Mouse (Mus musculus) midbrain, embryonic 11.5 days (tissue): ENCODE data around the gene Rerg. TPM values are rescaled to one million over a fixed set of nuclear protein-coding genes. Genes with fewer than 3 reads are reported as not detected.

Experiments
- ATAC-seq: fragments of 200-750 bp; cut with Nextera tagmentation; 2 replicates; pipeline ENCODE4 v1.8.0; 2017; ENCODE audit warnings: moderate TSS enrichment, moderate library complexity; ENCODE audit not compliant: low FRiP score
- DNase-seq: peaks from one replicate; pipeline ENCODE4 v3.0.0; 2015; ENCODE audit warnings: low spot score; ENCODE audit errors: missing footprints
- H3K27ac ChIP-seq: fragments of 300-500 bp; sonication (generic); 2 replicates; pipeline ENCODE4 v1.5.1; 2014; ENCODE audit warnings: low read depth, low read length
- H3K27me3 ChIP-seq: fragments of 300-500 bp; sonication (generic); 2 replicates; pipeline ENCODE4 v1.6.1; 2014; ENCODE audit warnings: mild to moderate bottlenecking, low read length, moderate library complexity, mixed read lengths; ENCODE audit not compliant: control insufficient read depth, insufficient read depth
- H3K36me3 ChIP-seq: fragments of 300-500 bp; sonication (generic); 2 replicates; pipeline ENCODE4 v1.6.1; 2014; ENCODE audit warnings: mild to moderate bottlenecking, low read length, moderate library complexity, mixed read lengths; ENCODE audit not compliant: control insufficient read depth, insufficient read depth
- H3K4me1 ChIP-seq: fragments of 300-500 bp; sonication (generic); 2 replicates; pipeline ENCODE4 v1.6.1; 2014; ENCODE audit warnings: low read length; ENCODE audit not compliant: control insufficient read depth, insufficient read depth
- H3K4me2 ChIP-seq: fragments of 300-500 bp; sonication (generic); 2 replicates; pipeline ENCODE4 v1.6.1; 2014; ENCODE audit warnings: mild to moderate bottlenecking, moderate library complexity
- H3K4me3 ChIP-seq: fragments of 300-500 bp; sonication (generic); 2 replicates; pipeline ENCODE4 v1.5.1; 2014; ENCODE audit warnings: low read depth, low read length
- H3K9ac ChIP-seq: fragments of 300-500 bp; sonication (generic); 2 replicates; pipeline ENCODE4 v1.6.1; 2014; ENCODE audit warnings: low read length
- H3K9me3 ChIP-seq: fragments of 300-500 bp; sonication (generic); 2 replicates; pipeline ENCODE4 v1.6.1; 2016; ENCODE audit warnings: low read length; ENCODE audit not compliant: control insufficient read depth
- WGBS: fragments of 180-500 bp; shearing (Covaris S2); extraction: QIAGEN DNeasy Blood & Tissue Kit; methylation state at CpG from one replicate; pipeline ENCODE4 v1.1.7; 2014; 5-methylcytosine and 5-hydroxymethylcytosine counted together
- polyA plus RNA-seq: library from polyadenylated mRNA; unstranded; fragments of >200 nt; fragmentation: Nextera tagmentation; extraction: Ambion mirVana; gene quantifications from 2 replicates; pipeline ENCODE4 v1.2.1, GENCODE M21; 2014

Rerg gene
- polyA plus RNA-seq, 1 experiment from 2014 or later = 1.00 TPM

DNA sequence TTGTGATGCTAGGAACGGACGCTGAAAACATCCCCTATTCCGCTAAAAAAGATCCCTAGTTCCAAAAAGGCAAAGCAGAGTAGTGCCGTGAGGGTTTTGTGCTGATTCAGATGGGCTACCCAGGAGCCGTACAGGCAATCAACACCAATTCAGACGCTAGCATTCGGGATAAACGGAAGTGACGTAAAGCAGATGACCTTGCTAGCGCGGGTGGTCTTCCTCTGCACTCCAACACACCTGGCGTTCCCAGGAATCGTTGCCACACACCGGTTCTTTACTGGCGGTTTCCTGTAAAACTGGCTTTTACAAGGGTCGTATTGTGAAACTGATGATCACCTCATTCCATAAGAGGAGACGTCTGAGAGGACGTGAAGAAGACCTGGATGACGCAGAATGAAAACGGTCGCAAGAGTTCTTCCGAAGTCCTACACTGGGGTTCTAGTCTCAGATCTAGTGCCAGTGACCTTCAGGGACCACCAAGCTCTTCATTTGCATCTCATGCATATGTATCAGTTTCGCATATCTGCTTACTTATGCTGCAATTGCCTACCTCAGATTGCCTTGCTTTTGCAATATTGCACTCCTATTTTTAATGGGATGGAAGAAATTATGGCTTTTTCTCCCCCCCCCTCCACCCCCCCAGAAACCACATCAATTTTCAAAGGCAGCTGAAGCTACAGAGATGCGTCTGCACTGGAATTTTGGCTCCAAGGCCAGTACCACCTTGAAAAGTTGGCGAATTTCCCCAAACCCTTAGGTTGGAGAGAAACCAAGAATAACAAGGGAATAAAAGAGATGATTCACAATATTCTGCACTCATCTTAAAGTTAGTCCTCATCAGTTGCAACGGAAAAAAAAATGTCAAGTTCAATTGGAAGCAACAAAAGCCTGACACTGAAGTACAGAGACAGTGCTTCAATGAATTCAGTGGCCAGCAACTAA is 14.8 kb downstream of the Rerg start:
- Histone ChIP-seq H3K4me1 (no peaks in the 10 kb centered on the region), H3K9ac (no peak overlapping the region), H3K4me2 (no peak overlapping the region), H3K27me3 (no peaks in the 10 kb centered on the region), H3K27ac (no peak overlapping the region), H3K9me3 (no peaks in the 10 kb centered on the region), H3K36me3 (no peaks in the 10 kb centered on the region), H3K4me3 (no peak overlapping the region)
- WGBS = 69% methylated on average over 26 of the region's 26 CpGs
- DNase-seq (no peak), ATAC-seq (no peak)

GRCm38 (mm10) chr6:137153021-137153420 is 17.3 kb downstream of the Rerg start:
- DNase-seq (no peak), ATAC-seq (no peak)
- 86% methylated on average over 14 of the region's 14 CpGs for WGBS
- Histone ChIP-seq H3K4me2 (no peak overlapping the region), H3K4me3 (no peak overlapping the region), H3K27me3 (no peaks in the 10 kb centered on the region), H3K9ac (no peak overlapping the region), H3K4me1 (no peaks in the 10 kb centered on the region), H3K36me3 (no peaks in the 10 kb centered on the region), H3K27ac (no peak overlapping the region), H3K9me3 (no peaks in the 10 kb centered on the region)

DNA sequence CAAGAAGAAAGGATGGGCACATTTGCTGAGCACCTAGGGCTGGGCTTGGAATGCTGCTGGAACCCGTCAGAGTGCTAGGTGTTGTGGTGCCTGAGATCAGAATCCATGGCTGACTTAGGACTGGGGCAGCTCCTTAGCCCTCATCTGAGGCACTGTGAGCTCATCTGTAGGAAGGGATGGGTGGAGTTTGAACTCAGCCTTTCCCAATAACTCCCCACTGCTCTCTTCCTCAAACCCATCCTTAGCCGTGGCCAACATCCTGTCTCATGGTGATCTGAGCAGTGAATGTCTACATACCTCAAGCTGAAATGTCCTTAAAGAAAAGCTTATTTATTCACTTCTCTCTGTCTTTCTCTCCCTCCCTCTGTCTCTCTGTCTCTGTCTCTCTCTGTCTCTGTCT is 19.3 kb downstream of the Rerg start:
- no peak for ATAC-seq
- WGBS = 88% methylated on average over 2 of the region's 2 CpGs
- no peak overlapping the region for H3K9ac ChIP-seq
- H3K36me3 ChIP-seq = no peaks in the 10 kb centered on the region
- H3K4me1 ChIP-seq = no peaks in the 10 kb centered on the region
- H3K4me2 ChIP-seq = no peak overlapping the region
- no peak for DNase-seq
- H3K27me3 ChIP-seq = no peaks in the 10 kb centered on the region
- H3K9me3 ChIP-seq = no peaks in the 10 kb centered on the region
- no peak overlapping the region for H3K27ac ChIP-seq
- no peak overlapping the region for H3K4me3 ChIP-seq

- Histone ChIP-seq H3K27ac (no peak overlapping the region), H3K4me3 (no peak overlapping the region), H3K36me3 (no peaks in the 10 kb centered on the region), H3K4me1 (no peaks in the 10 kb centered on the region), H3K27me3 (no peaks in the 10 kb centered on the region), H3K4me2 (no peak overlapping the region), H3K9ac (no peak overlapping the region), H3K9me3 (no peaks in the 10 kb centered on the region)
- DNase-seq (no peak), ATAC-seq (no peak)
- WGBS = 89% methylated on average over 4 of the region's 4 CpGs
Measured at GRCm38 (mm10) chr6:137149833-137150232, 20.5 kb downstream of the Rerg start.

GRCm38 (mm10) chr6:137146910-137147309 is 23.4 kb downstream of the Rerg start:
- DNase-seq (no peak), ATAC-seq (no peak)
- no peaks in the 10 kb centered on the region for H3K27me3 ChIP-seq
- H3K27ac ChIP-seq = no peak overlapping the region
- H3K9me3 ChIP-seq = no peaks in the 10 kb centered on the region
- H3K4me2 ChIP-seq = no peak overlapping the region
- WGBS = 96% methylated on average over 2 of the region's 2 CpGs
- peaks cover 4% of the 10 kb centered on the region; the same call in 1 of the 2 replicates for H3K4me1 ChIP-seq
- H3K4me3 ChIP-seq = no peak overlapping the region
- H3K36me3 ChIP-seq = no peaks in the 10 kb centered on the region
- H3K9ac ChIP-seq = no peak overlapping the region

GRCm38 (mm10) chr6:137145611-137146010 is 24.7 kb downstream of the Rerg start:
- Histone ChIP-seq H3K4me3 (no peak overlapping the region), H3K27me3 (no peaks in the 10 kb centered on the region), H3K27ac (no peak overlapping the region), H3K4me1 (peaks cover 4% of the 10 kb centered on the region; the same call in 1 of the 2 replicates), H3K9ac (no peak overlapping the region), H3K9me3 (no peaks in the 10 kb centered on the region), H3K4me2 (no peak overlapping the region), H3K36me3 (no peaks in the 10 kb centered on the region)
- WGBS = 92% methylated on average over 11 of the region's 11 CpGs
- DNase-seq (no peak), ATAC-seq (no peak)

GRCm38 (mm10) chr6:137144958-137145535 is 25.2 kb downstream of the Rerg start:
- Histone ChIP-seq H3K27ac (no peak overlapping the region), H3K36me3 (no peaks in the 10 kb centered on the region), H3K4me1 (peaks cover 4% of the 10 kb centered on the region; the same call in 1 of the 2 replicates), H3K9me3 (no peaks in the 10 kb centered on the region), H3K9ac (no peak overlapping the region), H3K4me3 (no peak overlapping the region), H3K4me2 (no peak overlapping the region), H3K27me3 (no peaks in the 10 kb centered on the region)
- DNase-seq (no peak), ATAC-seq (no peak)
- 66% methylated on average over 11 of the region's 11 CpGs for WGBS

DNA sequence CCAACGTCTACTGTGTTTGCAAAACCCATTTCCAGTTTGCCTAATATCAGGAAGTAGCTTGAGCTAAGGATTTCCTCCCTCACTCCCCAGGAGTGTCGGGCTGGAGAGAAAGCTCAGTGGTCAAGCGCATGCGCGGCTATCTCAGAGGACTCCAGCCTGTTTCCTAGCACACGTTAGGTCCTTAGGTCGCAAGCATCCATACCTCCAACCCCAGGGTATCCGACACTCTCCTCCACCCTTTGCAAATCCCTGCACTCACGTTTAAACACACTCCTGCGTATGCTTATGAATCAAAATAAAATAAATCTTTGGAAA is 25.8 kb downstream of the Rerg start:
- Histone ChIP-seq H3K4me2 (no peak overlapping the region), H3K27ac (no peak overlapping the region), H3K27me3 (no peaks in the 10 kb centered on the region), H3K4me3 (no peak overlapping the region), H3K9me3 (no peaks in the 10 kb centered on the region), H3K36me3 (no peaks in the 10 kb centered on the region), H3K4me1 (peaks cover 4% of the 10 kb centered on the region; the same call in 1 of the 2 replicates), H3K9ac (no peak overlapping the region)
- 93% methylated on average over 10 of the region's 10 CpGs for WGBS
- no peak for ATAC-seq
- DNase-seq = no peak

DNA sequence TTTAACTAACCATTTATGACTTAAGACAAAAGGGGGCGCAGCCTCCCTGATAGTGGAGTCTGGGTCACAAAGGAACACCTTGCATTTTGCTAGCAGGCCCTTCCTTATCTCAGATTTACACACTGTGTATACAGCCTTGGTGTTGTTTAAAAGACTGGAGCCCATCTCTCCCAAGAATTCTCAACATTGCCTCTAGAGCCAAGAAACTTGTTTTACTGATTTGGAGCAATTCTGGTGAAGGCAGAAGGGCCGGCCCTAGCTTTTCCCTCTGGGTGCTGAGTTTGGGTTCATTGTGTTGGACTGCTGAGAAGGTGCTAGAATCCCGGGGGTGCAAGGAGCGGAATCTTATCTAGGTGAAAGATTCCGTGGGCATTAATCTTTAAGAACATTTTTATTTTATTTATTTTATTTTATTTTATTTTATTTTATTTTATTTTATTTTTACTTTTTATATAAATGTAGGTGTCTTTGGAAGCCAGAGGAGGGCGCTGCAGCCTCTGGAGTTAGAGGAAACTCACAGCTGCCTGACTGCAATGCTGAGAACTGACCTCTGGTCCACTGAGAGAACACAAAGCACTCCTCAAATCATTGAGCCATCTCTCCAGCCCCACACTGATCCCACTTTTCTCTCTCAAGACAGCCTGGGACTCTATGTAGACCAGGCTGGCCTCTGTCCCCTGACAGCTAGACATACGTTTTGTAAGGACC is 26.3 kb downstream of the Rerg start:
- 79% methylated on average over 7 of the region's 7 CpGs for WGBS
- no peaks in the 10 kb centered on the region for H3K36me3 ChIP-seq
- H3K4me2 ChIP-seq = no peak overlapping the region
- no peak overlapping the region for H3K4me3 ChIP-seq
- H3K4me1 ChIP-seq = peaks cover 4% of the 10 kb centered on the region; the same call in 1 of the 2 replicates
- H3K9ac ChIP-seq = no peak overlapping the region
- ATAC-seq = no peak
- no peaks in the 10 kb centered on the region for H3K27me3 ChIP-seq
- no peak overlapping the region for H3K27ac ChIP-seq
- no peak for DNase-seq
- H3K9me3 ChIP-seq = no peaks in the 10 kb centered on the region
